Mouse (Mus musculus) layer of hippocampus, adult 8-10 months (tissue): ENCODE data around the gene Atxn7l1. TPM values are rescaled to one million over a fixed set of nuclear protein-coding genes. Genes with fewer than 3 reads are reported as not detected.

Experiments
- DNase-seq, 2 experiments: peaks; one replicate each; pipeline ENCODE4 v3.0.0; 2022; ENCODE audit warnings: low spot score in 2 of 2
- total RNA-seq, 4 experiments: library from RNA; stranded (reverse); gene quantifications; 2 replicates each; pipeline ENCODE4 v1.2.4; 2022

Gene Atxn7l1
- total RNA-seq, 4 experiments from 2014 or later = 56.9 to 65.7 (median 60.7) TPM

DNA sequence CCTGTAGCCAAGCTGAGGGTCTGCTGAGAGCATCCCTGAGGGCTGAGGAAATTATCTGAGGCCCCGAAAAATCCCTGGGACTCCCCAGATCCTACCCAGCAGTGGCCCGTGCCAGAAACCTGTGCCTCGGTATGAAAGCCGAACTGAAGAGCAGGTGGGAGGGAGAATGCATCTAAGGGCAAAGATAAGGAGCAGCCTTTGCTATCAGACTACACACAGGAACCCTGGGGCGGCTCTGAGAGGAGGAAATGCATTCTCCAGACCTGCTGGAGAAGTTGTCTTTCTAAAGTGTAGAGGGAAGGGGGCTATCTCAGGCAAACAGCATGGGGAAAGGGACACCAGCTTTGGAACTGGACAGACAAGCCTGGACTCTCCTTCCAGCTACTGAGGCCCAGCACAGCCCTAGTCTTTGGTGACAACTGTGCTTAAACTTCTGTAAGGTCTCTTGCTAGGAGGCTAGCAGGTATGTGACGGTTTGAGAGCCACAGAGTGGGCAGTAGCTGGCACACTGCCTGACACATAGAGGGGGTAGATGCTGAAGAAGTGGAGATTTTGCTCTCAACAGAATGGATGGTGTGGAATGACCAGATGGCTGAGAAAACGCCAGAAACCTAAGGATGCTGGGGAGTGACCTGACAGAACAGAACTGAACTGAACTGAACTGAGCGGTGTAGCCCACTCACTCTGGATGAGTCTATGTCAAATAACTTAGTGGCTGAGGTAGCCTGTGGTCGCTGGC is 170.5 kb downstream of the Atxn7l1 start:
- no peak for DNase-seq

DNA sequence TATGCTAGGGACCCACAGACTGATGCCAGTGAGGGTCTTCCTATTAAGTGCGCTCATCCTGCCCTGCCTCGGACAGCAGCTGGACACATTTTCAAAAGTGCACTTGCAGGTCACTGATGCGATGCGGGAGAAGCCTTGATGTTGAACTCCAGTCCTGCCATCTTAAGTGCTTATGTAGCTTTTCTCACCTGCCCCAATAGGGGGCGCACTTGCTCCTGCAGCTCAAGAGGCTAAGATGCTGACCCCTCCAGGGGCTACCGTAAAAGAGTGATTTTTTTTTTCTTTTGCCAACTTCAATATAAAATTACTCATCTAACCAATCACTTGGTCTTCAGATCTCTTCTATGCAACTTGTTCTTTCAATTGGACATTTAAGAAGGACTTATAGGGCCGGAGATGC is 175.1 kb downstream of the Atxn7l1 start:
- no peak for DNase-seq

GRCm38 (mm10) chr12:33323821-33324220 is 176.3 kb downstream of the Atxn7l1 start:
- DNase-seq = no peak

- no peak for DNase-seq
These were observed 177.9 kb downstream of the Atxn7l1 start for GRCm38 (mm10) chr12:33325424-33325823.

GRCm38 (mm10) chr12:33332046-33332445 is 184.6 kb downstream of the Atxn7l1 start:
- no peak for DNase-seq

- no peak for DNase-seq
These were observed 185.3 kb downstream of the Atxn7l1 start for GRCm38 (mm10) chr12:33332796-33333195.

DNA sequence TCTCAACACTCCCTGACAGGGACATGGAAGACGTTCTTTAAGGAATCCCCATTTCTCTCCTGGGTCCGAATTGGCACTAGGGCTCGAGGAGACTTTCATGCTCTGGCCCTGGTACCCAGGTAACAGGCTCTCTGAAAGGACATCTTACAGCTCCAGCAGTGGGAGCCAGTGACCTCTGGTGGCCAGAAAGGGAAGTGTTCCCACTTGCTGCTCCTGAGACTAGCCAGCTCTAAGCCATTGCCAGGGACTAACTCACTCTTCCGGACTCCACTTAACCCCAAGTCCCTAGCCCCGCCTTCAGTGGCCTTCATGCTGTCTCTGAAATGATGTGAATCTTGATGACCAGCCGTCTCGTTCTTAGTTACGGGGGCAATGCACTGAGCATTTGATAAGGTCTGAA is 186.4 kb downstream of the Atxn7l1 start:
- peak; percentile 73 to 92 for DNase-seq

- no peak for DNase-seq
These were observed 187.0 kb downstream of the Atxn7l1 start for GRCm38 (mm10) chr12:33334511-33334910.

DNA sequence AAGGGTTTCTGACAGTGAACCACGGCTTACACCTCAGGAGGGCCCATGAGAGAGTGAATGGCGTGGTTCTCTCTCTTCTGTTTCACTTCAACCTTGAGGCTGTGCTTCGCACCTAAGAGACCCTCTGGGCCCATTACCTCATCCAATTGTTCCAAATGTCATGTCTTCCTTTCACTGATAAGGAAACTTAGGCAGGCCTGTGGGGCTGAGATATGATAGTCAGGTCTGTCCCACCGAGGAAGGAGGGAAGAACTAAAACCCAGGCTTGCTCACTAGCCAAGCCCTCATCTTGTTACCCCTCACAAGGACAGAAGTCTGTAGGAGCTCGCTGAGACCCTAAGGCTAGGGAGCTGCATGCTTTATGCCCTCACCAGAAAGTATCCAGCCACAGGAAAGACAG is 187.5 kb downstream of the Atxn7l1 start:
- DNase-seq = no peak

GRCm38 (mm10) chr12:33335410-33335809 is 187.9 kb downstream of the Atxn7l1 start:
- no peak for DNase-seq

DNA sequence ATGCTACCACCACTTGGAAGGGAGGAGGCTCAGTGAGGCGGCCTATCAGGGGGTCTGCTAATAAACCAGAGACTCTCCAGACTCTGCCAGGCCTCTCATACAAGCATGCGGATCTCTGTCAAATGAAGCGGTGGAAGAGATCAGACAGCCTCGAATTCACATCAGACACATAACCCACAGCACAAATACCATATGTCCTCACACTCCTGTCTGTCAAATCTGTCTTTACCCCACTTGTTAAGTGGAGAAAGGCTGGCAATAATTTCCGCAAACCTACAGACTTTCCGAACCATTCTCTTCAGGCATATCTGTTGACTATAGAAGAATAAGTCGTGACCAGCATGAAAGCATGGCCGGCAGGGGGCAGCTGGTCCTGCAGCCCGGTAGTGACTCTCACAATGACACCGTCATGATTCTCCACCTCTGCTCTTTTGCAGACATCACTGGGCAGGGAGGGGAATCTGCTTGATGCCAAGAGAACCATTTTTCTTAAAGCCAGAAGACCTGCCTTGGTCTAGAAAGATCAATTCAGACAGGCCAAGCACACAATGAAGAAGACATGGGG is 189.2 kb downstream of the Atxn7l1 start:
- DNase-seq = no peak

DNA sequence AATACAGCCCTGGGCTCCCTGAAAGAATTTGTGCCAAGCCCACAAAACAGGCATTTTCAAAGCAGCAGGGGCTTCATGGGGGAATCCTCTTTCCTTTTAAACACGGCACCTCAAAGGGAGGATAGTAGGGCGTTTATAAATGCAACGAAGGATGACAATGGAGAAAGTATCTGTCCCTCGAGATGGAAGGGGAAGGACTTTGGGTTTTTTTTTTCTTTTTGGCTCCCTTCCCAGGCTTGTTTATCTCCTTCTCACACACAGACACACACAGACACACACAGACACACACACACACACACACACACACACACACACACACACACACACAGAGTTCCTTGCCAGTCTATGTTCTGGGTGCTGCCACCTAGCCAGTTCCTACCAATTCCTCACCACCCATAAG is 189.8 kb downstream of the Atxn7l1 start:
- DNase-seq = no peak

GRCm38 (mm10) chr12:33338170-33338569 is 190.7 kb downstream of the Atxn7l1 start:
- DNase-seq = no peak

GRCm38 (mm10) chr12:33339822-33340221 is 192.3 kb downstream of the Atxn7l1 start:
- DNase-seq = no peak

- no peak for DNase-seq
These were observed 193.2 kb downstream of the Atxn7l1 start for GRCm38 (mm10) chr12:33340698-33341097.

GRCm38 (mm10) chr12:33341351-33341892 is 193.9 kb downstream of the Atxn7l1 start:
- peak; percentile 49 to 56 for DNase-seq

GRCm38 (mm10) chr12:33344970-33345772 is 197.7 kb downstream of the Atxn7l1 start:
- DNase-seq = no peak

DNA sequence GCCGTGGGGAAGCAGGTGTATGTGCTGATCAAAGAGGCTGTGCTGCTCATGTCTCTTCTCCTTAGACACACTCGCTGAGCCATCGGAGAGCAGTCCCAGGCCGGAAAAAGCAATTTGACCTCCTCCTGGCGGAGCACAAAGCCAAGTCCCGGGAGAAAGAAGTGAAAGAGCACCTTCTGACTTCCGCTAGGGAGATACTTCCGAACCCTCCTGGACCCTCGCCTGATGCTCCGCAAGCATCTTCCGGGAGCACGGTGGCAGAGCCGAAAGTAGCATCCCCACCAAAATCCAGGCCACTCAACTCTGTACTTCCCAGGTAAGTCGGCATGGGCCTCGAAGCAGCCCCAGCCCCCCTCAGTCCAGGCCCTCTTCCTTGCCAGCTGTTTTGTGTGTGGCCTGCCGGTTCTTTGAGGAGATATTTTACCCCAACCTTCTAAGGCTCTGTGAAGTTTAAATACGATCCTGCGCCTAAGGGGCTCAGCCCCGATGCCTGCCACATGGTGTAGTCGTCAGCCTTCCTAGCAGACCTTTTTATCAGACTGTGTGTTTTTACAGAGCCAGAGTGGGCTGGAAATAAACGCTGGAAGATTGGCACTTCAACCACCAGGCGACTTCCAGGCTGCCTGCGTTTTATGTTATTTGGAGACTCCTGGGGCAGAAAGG is 198.4 kb downstream of the Atxn7l1 start:
- DNase-seq = no peak

GRCm38 (mm10) chr12:33352671-33353070 is 205.2 kb downstream of the Atxn7l1 start:
- DNase-seq = no peak

DNA sequence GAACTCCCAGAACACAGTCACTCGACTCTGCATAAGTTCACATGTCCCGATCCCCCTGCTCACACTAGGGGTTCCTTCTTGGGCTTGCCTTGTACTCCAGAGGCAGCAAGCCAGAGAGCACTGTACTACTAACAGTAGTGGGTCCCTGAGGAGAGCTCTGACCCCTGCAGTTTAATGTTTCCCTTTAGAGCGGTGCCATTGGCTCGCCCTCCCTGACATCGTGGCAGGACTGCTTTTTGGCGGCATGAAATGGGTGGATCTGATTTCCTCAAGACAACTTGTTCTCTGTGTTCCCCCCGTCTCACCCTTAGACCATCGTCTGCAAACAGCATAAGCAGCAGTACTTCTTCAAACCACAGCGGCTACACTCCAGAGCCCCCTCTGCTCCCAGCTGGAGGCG is 210.9 kb downstream of the Atxn7l1 start:
- DNase-seq = no peak

DNA sequence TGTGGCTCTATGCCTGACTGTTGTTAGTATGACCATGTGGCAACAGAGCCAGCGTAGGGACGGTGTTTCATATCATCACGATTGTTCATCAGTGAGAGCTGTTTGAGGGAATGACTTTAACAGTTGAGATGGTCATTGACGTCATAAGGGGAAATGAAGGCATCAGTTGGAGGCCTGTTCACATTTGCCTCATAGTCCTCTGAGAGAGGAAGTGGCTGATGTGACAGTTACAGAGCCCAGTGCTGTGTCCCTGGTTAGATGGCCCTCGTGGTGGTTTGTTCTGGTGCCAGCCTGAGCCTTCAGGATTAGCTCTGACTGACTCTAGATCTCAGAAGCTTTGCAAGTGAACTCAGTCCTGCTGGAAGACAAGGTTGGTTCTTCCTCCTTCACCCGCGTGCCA is 211.7 kb downstream of the Atxn7l1 start:
- no peak for DNase-seq
